Mouse (Mus musculus): ENCODE data around the gene Cdh11. TPM values are rescaled to one million over a fixed set of nuclear protein-coding genes. Genes with fewer than 3 reads are reported as not detected.
"Not testable (repeated sequence)": the region's sequence is repeated elsewhere in the genome, so short reads cannot be mapped to it uniquely, and the experiment has no call there.

Cdh11 gene
- total RNA-seq, 2 experiments from 2014 or later, result 7.8 to 11.5 TPM

DNA sequence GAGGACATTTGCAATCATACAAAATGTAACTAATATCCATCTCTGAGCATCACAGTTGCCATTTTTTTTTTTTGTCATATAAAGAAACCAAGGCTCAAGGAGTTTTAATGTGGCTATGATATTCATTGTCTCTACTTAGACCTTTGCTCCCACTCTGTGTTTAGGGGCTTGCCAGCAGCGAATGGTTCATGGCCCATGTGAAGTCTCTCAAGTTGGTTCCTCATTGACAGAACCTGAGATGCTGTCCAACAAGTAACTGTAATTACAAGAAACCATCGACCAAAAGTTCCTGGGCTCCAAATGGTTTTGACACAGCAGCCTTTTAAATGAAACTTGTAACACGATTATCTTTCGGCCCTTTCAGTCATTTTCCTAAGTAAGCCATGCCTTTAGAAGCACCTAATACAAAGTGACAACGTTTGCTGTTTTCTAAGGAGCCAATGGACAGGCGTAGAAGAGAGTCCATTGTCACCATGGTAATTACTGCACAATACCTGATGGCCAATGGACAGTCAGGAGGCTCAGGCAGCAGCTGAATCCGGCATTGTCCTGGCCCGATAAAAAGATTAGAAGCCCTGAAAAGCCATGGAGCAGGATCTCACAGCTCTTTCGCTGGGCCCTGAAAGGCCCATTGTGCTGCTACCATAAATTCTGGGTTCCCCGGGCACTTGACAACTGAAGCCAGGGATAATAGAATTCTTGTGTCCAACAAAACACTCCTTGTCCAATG is 59.1 kb downstream of the Cdh11 start:
- DNase-seq, result no peak
- intact Hi-C loops (cut with DNase I; ENCODE audit: low total_unique reads), result no loop called here

DNA sequence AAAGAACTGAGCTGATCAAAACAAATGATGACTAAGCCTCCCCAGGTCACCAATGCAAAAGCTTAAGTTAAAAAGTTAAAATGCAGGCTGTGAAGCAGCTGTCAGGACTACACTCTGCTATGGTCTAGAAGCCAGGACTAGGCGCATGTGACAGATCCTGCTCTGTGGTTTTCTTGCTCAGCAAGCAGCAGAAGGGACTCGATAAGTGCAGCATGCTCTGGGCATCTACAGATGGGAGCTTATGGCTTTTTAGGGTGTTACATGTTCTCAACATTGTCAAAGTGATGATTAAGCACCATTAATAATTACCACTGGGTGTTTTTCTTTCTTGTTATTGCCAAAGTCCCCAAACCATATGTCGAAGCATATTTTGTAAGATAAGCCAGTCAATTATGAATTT is 59.9 kb downstream of the Cdh11 start:
- DNase-seq, result no peak
- intact Hi-C loops (cut with DNase I; ENCODE audit: low total_unique reads), result no loop called here

DNA sequence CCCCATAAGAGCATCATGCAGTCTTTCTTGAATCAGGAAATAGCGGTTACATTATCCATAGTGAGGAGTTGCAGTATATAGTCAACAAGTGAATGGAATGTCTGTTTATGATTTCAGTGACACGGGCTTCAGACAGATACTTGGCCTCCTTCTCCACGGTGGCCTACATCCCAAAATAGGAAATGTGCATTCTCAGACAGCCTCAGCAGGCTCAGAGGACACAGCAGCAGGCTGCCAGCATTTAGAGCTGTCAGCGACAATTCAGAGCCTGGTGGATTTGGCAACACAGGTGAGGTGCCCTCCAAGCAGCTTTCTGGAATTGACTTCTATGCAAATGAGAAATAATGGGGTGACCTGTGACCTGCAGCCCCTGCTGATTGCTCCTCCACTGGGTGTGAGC is 69.5 kb downstream of the Cdh11 start:
- intact Hi-C loops (cut with DNase I; ENCODE audit: low total_unique reads), result no loop called here
- no peak for DNase-seq

DNA sequence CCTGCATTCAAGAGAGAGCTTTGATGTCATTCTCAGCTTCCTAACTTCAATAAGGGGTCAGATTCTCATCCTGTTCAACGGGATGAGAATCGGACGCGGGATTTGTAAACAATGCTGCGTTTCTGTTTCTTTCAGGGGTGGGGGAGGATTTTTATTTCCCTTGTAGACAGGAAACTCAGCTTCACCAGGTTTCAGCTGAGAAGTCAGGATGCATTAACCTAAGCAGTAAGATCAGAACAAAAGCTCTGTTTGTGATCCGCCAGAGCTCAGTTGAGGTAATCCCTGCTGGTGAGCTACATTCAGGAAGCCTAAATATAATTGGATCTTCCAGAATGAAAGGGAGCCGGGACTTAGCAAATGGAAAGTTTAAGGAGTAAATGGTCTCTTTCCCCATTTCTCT is 78.1 kb downstream of the Cdh11 start:
- intact Hi-C loops (cut with DNase I; ENCODE audit: low total_unique reads), result no loop called here
- no peak for DNase-seq

DNA sequence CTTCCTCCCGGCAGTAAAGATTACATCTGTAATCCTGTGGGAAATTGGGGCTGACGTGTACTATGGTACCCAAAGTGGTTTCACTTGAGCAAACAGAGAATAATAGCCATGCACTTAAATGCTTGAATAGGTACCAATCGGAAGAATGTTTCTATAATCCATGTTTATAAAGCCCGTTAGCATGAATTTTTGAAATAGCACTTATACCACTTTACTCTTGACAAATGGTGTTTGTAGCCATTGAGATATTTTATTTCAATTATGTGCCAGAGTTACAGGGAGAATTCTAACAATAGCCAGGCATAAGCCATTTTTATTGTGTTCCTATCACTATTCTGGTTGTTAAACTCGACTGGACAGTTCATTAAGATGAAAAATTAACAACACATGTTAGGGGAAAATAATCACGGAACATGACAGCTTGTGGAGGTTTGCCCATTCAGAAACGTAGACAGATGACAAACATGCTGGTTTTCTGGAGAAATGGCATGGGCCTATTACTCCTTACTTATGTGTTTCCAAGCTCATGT is 80.0 kb downstream of the Cdh11 start:
- no peak for DNase-seq
- intact Hi-C loops (cut with DNase I; ENCODE audit: low total_unique reads), result no loop called here

DNA sequence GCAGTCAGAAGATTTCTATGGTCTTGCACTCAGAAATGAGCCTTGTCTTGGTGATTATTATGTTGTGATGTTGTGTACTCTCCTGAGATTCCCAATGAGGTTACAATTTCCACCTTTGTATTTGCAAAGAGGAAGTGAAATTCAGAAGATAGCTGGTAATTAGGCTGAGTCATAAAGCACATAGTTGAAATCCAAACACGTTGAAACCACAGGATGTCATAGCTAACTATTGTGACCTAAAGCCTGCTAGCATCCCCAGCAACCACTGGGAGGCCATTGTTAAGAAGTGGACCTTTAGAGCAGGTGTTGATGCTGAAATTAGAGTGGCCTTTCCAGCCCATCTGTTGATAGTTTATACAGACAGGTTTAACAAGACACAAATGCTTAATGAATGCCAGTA is 85.2 kb downstream of the Cdh11 start:
- intact Hi-C loops (cut with DNase I; ENCODE audit: low total_unique reads), result no loop called here

DNA sequence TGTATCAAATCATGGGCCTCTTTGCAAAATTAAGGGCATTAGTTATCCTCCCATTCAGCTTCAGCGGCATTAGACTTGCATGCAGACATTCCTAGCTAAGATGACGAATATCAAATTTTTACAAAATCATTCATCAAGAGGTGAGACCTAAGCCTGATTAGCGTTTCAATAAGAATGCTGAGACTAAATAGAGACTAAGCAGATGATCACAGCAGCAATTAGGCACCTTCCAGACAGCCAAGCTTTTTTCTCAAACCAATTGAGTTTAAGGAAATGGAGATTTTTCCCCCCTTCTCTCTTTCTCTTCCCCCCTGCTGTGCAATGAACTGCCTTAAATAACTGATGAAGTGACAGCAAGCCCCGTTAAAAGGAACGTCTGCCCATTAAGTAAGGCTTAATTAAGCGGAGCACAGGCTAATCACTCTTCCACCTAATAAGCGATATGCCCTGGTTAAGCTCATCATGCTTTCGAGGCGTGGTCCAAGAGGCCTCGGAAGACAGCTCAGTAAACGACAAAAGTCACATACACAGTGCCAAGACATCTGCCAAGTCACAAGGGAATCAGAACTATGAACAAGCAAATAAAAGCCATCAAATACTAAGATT is 87.1 kb downstream of the Cdh11 start:
- intact Hi-C loops (cut with DNase I; ENCODE audit: low total_unique reads), result no loop called here
- no peak for DNase-seq

More for the DNA sequence above, 85.2 kb downstream of the Cdh11 start:
- no peak for DNase-seq

DNA sequence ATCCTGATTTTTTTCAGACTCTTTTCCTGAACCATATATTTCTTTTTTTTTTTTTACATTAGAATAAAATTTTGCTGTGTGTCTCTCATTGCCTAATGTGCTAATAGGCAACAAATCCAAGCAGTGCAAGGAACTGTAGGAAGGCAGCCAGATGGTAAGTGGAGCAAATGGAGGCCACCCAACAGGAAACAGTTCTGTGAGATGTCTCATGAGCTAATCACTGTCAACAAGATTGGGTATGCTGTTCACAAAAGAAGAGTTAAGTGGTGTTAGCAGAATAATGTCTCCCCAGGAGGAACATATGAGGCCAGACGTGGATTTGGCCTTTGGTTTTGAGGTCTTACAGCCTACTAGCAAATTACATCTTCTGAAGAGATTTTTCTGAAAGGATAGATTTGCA is 92.0 kb downstream of the Cdh11 start:
- intact Hi-C loops (cut with DNase I; ENCODE audit: low total_unique reads), result no loop called here

DNA sequence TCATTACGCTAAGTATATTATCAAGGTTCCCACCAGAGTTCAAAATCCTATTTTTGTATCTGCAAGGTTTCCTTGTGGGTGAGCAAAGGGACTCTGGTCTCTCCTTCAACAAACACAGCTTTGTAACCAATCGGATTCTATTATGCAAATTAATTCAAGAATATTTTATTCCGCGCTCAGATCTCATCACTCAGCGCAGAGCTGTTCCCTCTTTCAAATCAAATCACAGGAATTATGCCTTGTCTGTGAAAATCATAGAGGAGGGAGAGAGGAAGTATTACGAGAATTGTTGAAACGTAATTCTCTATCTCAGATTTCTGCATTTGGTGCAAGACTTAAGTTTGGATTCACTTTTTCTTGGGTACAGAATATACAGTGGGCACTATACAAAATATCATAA is 100.0 kb downstream of the Cdh11 start:
- intact Hi-C loops (cut with DNase I; ENCODE audit: low total_unique reads); DNase-seq: not testable (repeated sequence)

More for the DNA sequence above, 92.0 kb downstream of the Cdh11 start:
- no peak for DNase-seq

DNA sequence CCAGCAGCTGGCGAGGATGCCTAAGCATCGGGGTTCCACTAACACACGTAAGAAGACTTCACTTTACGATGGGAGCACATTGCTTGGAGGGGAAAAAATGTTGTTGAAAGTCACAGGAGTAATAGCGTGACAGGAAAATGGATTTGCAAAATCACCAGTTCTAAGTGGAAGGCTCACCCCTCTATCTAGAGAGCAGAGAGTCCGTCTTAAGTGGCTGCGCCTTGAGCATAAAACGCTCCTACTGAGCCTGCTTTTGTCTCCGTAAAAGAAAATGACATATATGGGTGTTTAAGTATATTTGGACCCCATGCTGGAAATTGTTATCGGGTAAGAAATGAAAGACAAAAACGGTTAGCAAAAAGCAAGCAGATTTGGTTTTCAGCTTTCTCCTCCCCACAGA is 100.4 kb downstream of the Cdh11 start:
- no peak for DNase-seq
- intact Hi-C loops (cut with DNase I; ENCODE audit: low total_unique reads), result no loop called here

DNA sequence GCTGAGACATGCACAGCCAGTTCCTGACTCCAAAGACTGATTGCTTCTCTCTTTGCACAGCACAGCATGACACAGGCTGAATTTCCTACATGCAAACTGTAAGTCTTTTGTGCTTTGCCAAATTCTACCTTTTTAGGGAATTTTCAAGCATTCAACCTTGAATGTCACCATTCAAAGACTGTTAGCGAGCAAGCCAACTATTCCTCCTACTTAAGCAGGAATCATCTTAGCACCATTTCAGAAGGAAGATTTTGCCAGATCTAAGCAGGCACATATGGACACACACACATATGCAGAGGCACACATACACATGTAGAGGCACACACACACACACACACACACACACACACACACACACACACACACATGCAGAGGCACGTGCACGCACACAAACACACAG is 108.3 kb downstream of the Cdh11 start:
- intact Hi-C loops (cut with DNase I; ENCODE audit: low total_unique reads), result no loop called here
- no peak for DNase-seq

DNA sequence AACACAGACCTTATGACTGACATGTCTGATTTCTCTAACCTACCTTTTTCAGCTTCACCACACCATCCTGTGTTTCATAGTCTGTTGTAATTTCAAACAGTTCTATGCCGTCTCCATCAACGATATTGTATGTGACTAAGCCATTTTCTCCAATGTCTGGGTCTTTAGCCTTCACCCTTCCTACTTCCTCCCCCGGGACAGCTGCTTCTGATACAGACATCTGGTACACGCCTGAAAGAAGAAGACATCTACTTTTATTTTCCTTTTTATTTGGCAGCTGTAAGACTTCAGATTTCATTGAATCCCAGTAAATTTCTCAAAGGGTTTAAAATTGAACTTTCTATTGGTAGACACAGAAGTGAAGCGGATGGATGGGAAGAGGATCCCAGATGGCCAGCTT is 120.9 kb downstream of the Cdh11 start:
- intact Hi-C loops (cut with DNase I; ENCODE audit: low total_unique reads); DNase-seq: not testable (repeated sequence)

DNA sequence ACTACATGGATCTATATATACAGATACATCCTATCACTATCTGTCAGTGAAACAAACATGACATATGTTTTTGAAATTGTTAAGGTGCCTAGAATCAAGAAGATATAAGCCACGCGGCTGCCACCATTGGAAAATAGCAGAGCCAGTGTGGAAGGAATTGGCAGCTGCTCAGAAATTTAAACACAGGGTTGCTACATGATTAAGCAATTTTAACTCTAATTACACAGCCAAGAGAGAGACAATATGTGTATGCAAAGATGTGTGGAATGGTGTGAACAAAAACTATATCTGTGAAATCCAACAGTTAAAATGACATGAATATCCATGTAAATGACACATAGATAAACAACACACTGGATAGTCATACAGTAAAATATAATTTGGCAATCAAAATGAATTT is 128.9 kb downstream of the Cdh11 start:
- intact Hi-C loops (cut with DNase I; ENCODE audit: low total_unique reads), result no loop called here
- no peak for DNase-seq

DNA sequence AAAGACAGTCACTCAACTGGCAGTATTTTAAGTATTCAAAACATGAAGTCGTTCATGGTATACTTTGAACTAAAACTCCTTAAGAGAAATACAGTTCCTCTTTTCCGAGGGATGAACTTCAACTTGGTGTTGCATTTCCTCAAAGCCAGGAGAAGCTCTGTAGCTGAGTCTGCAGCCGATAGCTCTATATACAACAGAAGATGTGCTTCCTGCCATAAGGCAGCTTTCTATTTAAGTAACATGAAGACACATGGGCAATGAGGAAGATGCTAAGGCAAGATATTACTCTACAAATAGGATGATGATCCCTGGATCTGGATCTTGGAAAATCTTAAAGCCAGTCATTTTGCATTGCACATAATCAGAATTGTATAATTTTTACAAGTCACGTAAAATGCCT is 133.5 kb downstream of the Cdh11 start:
- intact Hi-C loops (cut with DNase I; ENCODE audit: low total_unique reads), result no loop called here
- no peak for DNase-seq

DNA sequence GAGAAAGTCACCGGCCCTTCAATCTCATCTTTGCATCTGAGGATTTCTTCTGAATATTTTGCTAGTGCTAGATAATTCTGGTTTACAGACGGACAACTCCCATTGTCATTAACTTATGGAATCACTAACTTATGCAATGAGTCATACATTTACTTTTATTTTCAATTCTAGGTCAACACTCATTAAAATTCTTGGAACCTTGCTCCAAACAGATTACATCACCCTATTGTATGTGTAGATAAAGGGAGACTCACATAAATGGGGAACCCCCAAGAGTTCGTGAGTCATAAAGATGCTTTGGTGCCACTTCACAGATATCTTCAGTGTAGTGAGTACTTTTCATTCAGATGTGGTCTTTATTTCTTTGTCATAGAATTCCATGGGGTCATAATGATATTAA is 158.3 kb downstream of the Cdh11 start:
- no peak for DNase-seq
- intact Hi-C loops (cut with DNase I; ENCODE audit: low total_unique reads), result no loop called here

DNA sequence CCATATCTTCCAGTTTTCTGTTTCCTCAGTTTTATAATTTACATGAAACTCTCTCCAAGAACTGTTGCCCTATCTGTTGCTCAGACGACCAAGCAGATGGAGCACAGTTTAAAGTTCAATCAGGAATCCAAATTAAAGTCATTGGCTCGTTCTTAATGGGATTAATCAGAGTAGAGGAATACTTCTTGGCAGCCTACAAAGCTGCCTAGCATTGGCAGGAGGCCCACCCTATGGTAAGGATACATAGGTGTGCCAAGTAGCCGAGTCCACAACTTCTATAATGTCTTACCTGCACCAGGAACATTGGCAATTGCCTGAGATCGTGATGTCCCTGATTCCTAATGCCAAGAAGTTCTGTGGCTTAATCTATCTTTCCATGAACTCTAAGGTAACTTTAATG is 173.3 kb downstream of the Cdh11 start:
- no peak for DNase-seq
- intact Hi-C loops (cut with DNase I; ENCODE audit: low total_unique reads), result no loop called here

DNA sequence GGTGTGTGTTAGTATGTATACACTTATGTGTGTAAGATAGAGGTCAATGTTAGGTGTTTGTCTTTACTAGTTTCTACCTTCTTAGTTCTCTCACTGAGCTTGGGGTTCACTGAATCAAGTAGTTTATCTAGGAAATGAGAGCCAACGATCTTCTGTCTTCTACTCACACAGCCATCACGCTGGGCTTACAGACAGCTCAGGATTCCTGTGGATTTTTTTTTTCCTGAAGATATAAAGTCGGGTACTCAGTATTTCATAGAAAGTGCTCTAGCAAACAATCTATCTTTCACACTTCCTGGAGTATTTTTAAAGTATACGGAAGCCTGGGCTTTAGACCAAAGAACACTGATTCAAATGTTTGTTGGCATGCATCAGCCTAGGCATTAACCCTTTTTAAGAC is 184.1 kb downstream of the Cdh11 start:
- intact Hi-C loops (cut with DNase I; ENCODE audit: low total_unique reads), result no loop called here
- DNase-seq, result no peak

DNA sequence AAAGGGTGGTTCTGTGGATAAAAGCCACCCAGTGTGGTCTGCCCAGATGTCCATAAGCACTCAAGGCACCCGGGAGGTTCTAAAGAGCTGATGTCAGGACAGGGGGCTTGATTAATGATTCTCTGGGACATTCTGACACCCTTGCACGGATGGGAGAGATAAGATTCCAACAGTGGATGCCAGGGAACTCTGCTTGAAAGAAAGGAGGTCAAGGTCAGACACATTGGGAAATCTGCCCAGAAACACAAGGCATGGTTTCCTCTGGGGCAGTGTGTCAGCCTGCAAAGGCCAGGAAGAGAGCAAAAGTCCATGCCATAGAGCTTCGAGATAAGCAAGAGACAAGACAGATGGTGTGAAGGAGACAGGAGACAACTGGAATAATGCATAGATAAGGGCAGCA is 188.9 kb downstream of the Cdh11 start:
- intact Hi-C loops (cut with DNase I; ENCODE audit: low total_unique reads), result no loop called here
- no peak for DNase-seq

DNA sequence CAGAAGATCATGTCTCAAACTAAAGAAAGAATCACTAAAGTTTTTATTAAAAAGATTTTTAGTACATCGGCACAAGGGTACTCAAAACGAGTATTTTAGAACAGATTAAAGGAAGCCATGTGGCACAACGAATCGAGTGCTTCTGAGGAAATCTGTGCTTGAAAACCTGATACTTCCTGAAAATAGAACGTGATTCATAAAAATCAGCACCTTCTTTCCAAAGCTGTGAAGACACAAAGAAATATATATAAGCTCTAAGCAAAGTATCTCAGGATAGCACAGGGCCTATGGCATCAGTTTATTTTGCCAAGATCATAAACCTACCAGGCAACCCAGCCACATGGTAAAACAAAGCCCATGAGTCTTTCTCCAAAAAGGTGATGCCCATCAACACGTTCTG is 191.5 kb downstream of the Cdh11 start:
- intact Hi-C loops (cut with DNase I; ENCODE audit: low total_unique reads), result no loop called here
- no peak for DNase-seq
